ENCODE assay signal across 10 mouse cellular contexts in genomic region chr5:7899537-7899936, GRCm38 (mm10).
DNase-seq lines count a peak whose midpoint lies in the region; ATAC-seq lines count a peak whose summit lies in the region.
"Had no signal": no experiment of that assay in that cellular context is flagged by ENCODE, and none has a peak within 500 bp of the region (broad histone marks: within the 10 kb centered on the region; RNA-seq: fewer than 3 reads in every experiment).

No protein-coding gene starts in this region.

- H3K27ac ChIP-seq in forebrain, embryonic 11.5 days (ENCODE audit: low read depth, low read length), result no peak overlapping the region
- no peak overlapping the region for H3K27ac ChIP-seq in forebrain, embryonic 12.5 days
- H3K27ac ChIP-seq in hindbrain, embryonic 15.5 days (replicated peaks), result no peak overlapping the region
- no peak overlapping the region for H3K27ac ChIP-seq in midbrain, embryonic 16.5 days (ENCODE audit: low read length)
- H3K27ac ChIP-seq: lung, embryonic 15.5 days had no signal

- no peaks in the 10 kb centered on the region for H3K4me1 ChIP-seq in forebrain, embryonic 11.5 days (replicated peaks; ENCODE audit: control insufficient read depth, insufficient read depth, low read length)
- no peaks in the 10 kb centered on the region for H3K4me1 ChIP-seq in forebrain, embryonic 12.5 days
- no peaks in the 10 kb centered on the region for H3K4me1 ChIP-seq in hindbrain, embryonic 15.5 days (replicated peaks)
- H3K4me1 ChIP-seq in midbrain, embryonic 16.5 days (ENCODE audit: control insufficient read depth, insufficient read depth, low read length), result no peaks in the 10 kb centered on the region
- H3K4me1 ChIP-seq: lung, embryonic 15.5 days had no signal

- no peak overlapping the region for H3K9ac ChIP-seq in forebrain, embryonic 11.5 days (ENCODE audit: low read length)
- H3K9ac ChIP-seq in forebrain, embryonic 12.5 days, result no peak overlapping the region
- no peak overlapping the region for H3K9ac ChIP-seq in hindbrain, embryonic 15.5 days
- no peak overlapping the region for H3K9ac ChIP-seq in midbrain, embryonic 16.5 days (ENCODE audit: low read depth, low read length)
- H3K9ac ChIP-seq: lung, embryonic 15.5 days had no signal

- no peaks in the 10 kb centered on the region for H3K9me3 ChIP-seq in forebrain, embryonic 11.5 days (ENCODE audit: control insufficient read depth, low read length)
- no peaks in the 10 kb centered on the region for H3K9me3 ChIP-seq in forebrain, embryonic 12.5 days
- H3K9me3 ChIP-seq in hindbrain, embryonic 15.5 days, result no peaks in the 10 kb centered on the region
- H3K9me3 ChIP-seq in midbrain, embryonic 16.5 days (replicated peaks; ENCODE audit: control insufficient read depth, low read length, poor library complexity, severe bottlenecking), result no peaks in the 10 kb centered on the region
- H3K9me3 ChIP-seq: G1E; lung, embryonic 15.5 days had no signal

- H3K4me2 ChIP-seq in forebrain, embryonic 11.5 days (ENCODE audit: low read depth, low read length, severe bottlenecking), result no peak overlapping the region
- H3K4me2 ChIP-seq in forebrain, embryonic 12.5 days, result no peak overlapping the region
- H3K4me2 ChIP-seq in hindbrain, embryonic 15.5 days, result no peak overlapping the region
- no peak overlapping the region for H3K4me2 ChIP-seq in midbrain, embryonic 16.5 days (ENCODE audit: low read length)
- H3K4me2 ChIP-seq: lung, embryonic 15.5 days had no signal

- H3K4me3 ChIP-seq in forebrain, embryonic 11.5 days (ENCODE audit: low read depth, low read length), result no peak overlapping the region
- H3K4me3 ChIP-seq in forebrain, embryonic 12.5 days (replicated peaks), result no peak overlapping the region
- H3K4me3 ChIP-seq in hindbrain, embryonic 15.5 days, result no peak overlapping the region
- no peak overlapping the region for H3K4me3 ChIP-seq in midbrain, embryonic 16.5 days (ENCODE audit: low read depth, low read length)
- H3K4me3 ChIP-seq: lung, embryonic 15.5 days had no signal

- H3K36me3 ChIP-seq in forebrain, embryonic 11.5 days (ENCODE audit: control insufficient read depth, insufficient read depth, low read length), result no peaks in the 10 kb centered on the region
- H3K36me3 ChIP-seq in forebrain, embryonic 12.5 days (replicated peaks), result no peaks in the 10 kb centered on the region
- H3K36me3 ChIP-seq in hindbrain, embryonic 15.5 days, result no peaks in the 10 kb centered on the region
- H3K36me3 ChIP-seq in midbrain, embryonic 16.5 days (ENCODE audit: control insufficient read depth, insufficient read depth, low read length), result no peaks in the 10 kb centered on the region
- H3K36me3 ChIP-seq: G1E; lung, embryonic 15.5 days had no signal

- WGBS in forebrain, embryonic 11.5 days, result 72% methylated on average over 3 of the region's 3 CpGs
- WGBS in forebrain, embryonic 12.5 days, result 66% methylated on average over 3 of the region's 3 CpGs
- WGBS in hindbrain, embryonic 15.5 days, result 67% methylated on average over 3 of the region's 3 CpGs
- 72% methylated on average over 3 of the region's 3 CpGs for WGBS in midbrain, embryonic 16.5 days

- DNase-seq in forebrain, embryonic 11.5 days (ENCODE audit: low spot score), result peak; percentile 52
- peak; percentile 16 for DNase-seq in lung, postnatal 10 days
- no peak for DNase-seq in lung, adult 18-20 months
- DNase-seq in B cell, adult 2 months, result no peak

- ATAC-seq in forebrain, embryonic 11.5 days (replicated peaks; ENCODE audit: low FRiP score), result no peak
- no peak for ATAC-seq in forebrain, embryonic 12.5 days (ENCODE audit: low FRiP score)
- 0 out of 2 replicates have a peak, but pooled peaks have one; percentile 71 for ATAC-seq in hindbrain, embryonic 15.5 days (ENCODE audit: low FRiP score, low read depth)
- ATAC-seq in midbrain, embryonic 16.5 days, result peak; percentile 67; the same call in 1 of the 2 replicates
- ATAC-seq in CD4-positive, CD25-positive, alpha-beta regulatory T cell, adult 4 months, result no peak

- H3K27me3 ChIP-seq in forebrain, embryonic 11.5 days (ENCODE audit: control insufficient read depth, insufficient read depth, low read length), result no peaks in the 10 kb centered on the region
- H3K27me3 ChIP-seq in forebrain, embryonic 12.5 days, result no peaks in the 10 kb centered on the region
- H3K27me3 ChIP-seq in hindbrain, embryonic 15.5 days, result no peaks in the 10 kb centered on the region
- H3K27me3 ChIP-seq in midbrain, embryonic 16.5 days (ENCODE audit: control insufficient read depth, insufficient read depth, low read depth, low read length), result no peaks in the 10 kb centered on the region
- H3K27me3 ChIP-seq: lung, embryonic 15.5 days had no signal

Comparison
In these comparisons a context has a peak if more than half of its experiments do, and no peak if none do; other contexts are left out.
1. DNase-seq: peak in forebrain, embryonic 11.5 days (single experiment) and lung, postnatal 10 days (single experiment); none in lung, adult 18-20 months (0 of 2) and B cell, adult 2 months (0 of 2).
2. ATAC-seq: peak in hindbrain, embryonic 15.5 days (single experiment) and midbrain, embryonic 16.5 days (single experiment); none in forebrain, embryonic 11.5 days (single experiment), forebrain, embryonic 12.5 days (single experiment) and CD4-positive, CD25-positive, alpha-beta regulatory T cell, adult 4 months (single experiment).